Mouse (Mus musculus) small intestine, adult 2 months (tissue): ENCODE data around the gene Phf23. TPM values are rescaled to one million over a fixed set of nuclear protein-coding genes. Genes with fewer than 3 reads are reported as not detected.
A peak's percentile ranks its signal among the peaks of the same experiment; 100 is the strongest.
"Not testable (repeated sequence)": the region's sequence is repeated elsewhere in the genome, so short reads cannot be mapped to it uniquely, and the experiment has no call there.

Experiments used
- H3K27ac ChIP-seq: fragments of 200-500 bp; 2 replicates; pipeline ENCODE4 v1.5.1; 2012; ENCODE audit warnings: low read depth, low read length, control low read depth, inconsistent platforms; ENCODE audit not compliant: insufficient read depth
- H3K27me3 ChIP-seq: fragments of 200-500 bp; 2 replicates; pipeline ENCODE4 v1.6.1; 2012; ENCODE audit warnings: mild to moderate bottlenecking, moderate library complexity, low read length, inconsistent platforms; ENCODE audit not compliant: control insufficient read depth, insufficient read depth
- H3K36me3 ChIP-seq: fragments of 200-500 bp; 2 replicates; pipeline ENCODE4 v1.6.1; 2012; ENCODE audit warnings: mild to moderate bottlenecking, low read length, control low read depth, inconsistent platforms; ENCODE audit not compliant: control insufficient read depth, insufficient read depth
- H3K4me1 ChIP-seq: fragments of 200-500 bp; 2 replicates; pipeline ENCODE4 v1.6.1; 2012; ENCODE audit warnings: low read length, inconsistent platforms, mixed read lengths; ENCODE audit not compliant: control insufficient read depth, insufficient read depth, insufficient read length
- H3K4me3 ChIP-seq: fragments of 200-500 bp; 2 replicates; pipeline ENCODE4 v1.5.1; 2012; ENCODE audit warnings: low read depth, mild to moderate bottlenecking, control low read depth, inconsistent platforms, low read length, moderate library complexity
- CTCF ChIP-seq: fragments of 200-500 bp; IDR thresholded peaks from 2 replicates; pipeline ENCODE4 v1.5.1; 2012; ENCODE audit warnings: low read depth, mild to moderate bottlenecking, control low read depth, inconsistent platforms, low read length, moderate library complexity, mixed read lengths; ENCODE audit not compliant: insufficient replicate concordance, insufficient read length; ENCODE audit errors: extremely low read depth
- POLR2A ChIP-seq: fragments of 200-500 bp; IDR thresholded peaks from 2 replicates; pipeline ENCODE4 v1.6.1; 2012; ENCODE audit warnings: low read depth, mild to moderate bottlenecking, control low read depth, inconsistent platforms, low read length, moderate library complexity
- WGBS: fragments of 180-500 bp; shearing (Covaris S2); methylation state at CpG from one replicate; pipeline ENCODE4 v1.1.7; 2018; 5-methylcytosine and 5-hydroxymethylcytosine counted together
- polyA plus RNA-seq: library from polyadenylated mRNA; depleted of rRNA; stranded (reverse); fragments of >200 nt; gene quantifications from 2 replicates; pipeline ENCODE4 v1.2.3, GENCODE M21; 2012

Phf23 gene
- polyA plus RNA-seq, 1 experiment: 12.4 TPM

DNA sequence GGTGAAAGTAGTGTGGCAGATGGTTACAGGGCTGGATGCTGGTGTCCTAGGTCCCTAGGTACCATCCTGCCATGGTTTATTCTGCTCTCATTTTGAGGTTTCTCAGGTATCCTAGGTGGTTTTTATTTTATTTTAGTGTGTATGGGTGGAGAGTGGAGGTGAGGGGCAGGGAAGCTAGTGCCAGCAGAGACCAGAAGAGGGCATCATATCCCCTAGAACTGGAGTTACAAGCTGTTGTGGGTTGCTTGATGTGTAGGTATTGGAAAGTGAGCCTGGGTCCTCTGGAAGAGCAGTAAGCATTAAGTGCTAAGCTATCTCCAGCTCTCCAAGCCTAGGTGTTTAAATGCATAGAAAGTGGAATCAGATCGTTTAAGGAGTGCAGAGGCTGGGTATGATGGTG is 43.3 kb upstream of the Phf23 start:
- 33% methylated on average over 1 of the region's 1 CpGs for WGBS
- H3K27me3 ChIP-seq: no peaks in the 10 kb centered on the region

DNA sequence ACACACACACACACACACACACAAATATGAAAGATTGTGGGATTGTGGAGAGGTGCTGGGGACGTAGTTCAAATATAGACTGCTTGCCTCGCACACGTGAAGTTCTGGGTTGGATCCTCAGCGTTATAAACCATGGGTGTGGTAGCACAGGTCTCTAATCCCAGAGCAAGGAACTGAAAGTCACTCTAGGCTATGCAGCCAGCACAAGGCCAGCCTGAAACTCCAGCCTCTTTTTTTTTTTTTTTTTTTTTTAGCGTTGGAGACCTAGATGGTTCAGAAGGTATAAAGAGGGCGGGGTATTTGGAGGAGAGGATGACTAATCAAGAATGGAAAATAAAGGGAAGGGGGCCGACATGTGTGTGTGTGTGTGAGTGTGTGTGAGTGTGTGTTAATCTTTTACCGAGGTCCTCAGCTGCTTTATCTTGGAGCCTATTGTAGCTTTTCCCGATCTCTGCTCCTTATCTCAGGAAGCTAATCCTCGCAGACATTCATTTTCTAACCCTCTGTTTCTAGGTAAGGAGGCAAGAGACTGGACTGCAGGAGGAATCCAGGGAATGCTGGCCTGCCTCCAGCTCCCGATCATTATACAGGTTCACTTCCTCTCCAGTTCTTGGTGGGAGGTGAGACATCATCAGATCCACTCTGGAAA is 42.2 kb upstream of the Phf23 start:
- no peaks in the 10 kb centered on the region for H3K36me3 ChIP-seq
- no peaks in the 10 kb centered on the region for H3K27me3 ChIP-seq
- 14% methylated on average over 11 of the region's 11 CpGs for WGBS
- H3K4me1 ChIP-seq: peaks cover 7% of the 10 kb centered on the region
- peak overlapping the region; percentile 77 for H3K27ac ChIP-seq
- H3K4me3 ChIP-seq: peak overlapping the region; percentile 13; the same call in 1 of the 2 replicates
- TF ChIP-seq CTCF (no peak), POLR2A (no peak)

More for the DNA sequence above, 43.3 kb upstream of the Phf23 start:
- H3K4me1 ChIP-seq: peaks cover 9% of the 10 kb centered on the region
- H3K27ac ChIP-seq: peak overlapping the region; percentile 77; the same call in 1 of the 2 replicates
- H3K4me3 ChIP-seq: no peak overlapping the region
- H3K36me3 ChIP-seq: no peaks in the 10 kb centered on the region
- TF ChIP-seq CTCF: peak; percentile 34; the same call in 1 of the 2 replicates
- TF ChIP-seq POLR2A: no peak

DNA sequence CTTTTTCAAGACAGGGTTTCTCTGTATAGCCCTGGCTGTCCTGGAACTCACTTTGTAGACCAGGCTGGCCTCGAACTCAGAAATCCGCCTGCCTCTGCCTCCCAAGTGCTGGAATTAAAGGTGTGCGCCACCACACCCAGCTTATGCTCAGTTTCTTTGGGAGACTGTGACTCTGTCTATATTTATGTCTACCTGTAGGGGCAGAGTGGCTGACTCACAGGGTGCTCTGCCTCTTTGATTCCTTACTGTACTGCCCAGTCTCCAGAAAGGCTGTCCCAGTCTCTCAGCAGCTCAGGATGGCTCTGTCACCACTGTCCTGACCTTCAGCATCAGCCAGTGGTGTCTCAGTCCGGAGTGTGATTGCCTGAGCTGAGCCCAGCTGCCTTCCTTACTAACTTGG is 40.0 kb upstream of the Phf23 start:
- H3K27me3 ChIP-seq, H3K4me3 ChIP-seq, H3K4me1 ChIP-seq, H3K36me3 ChIP-seq: not testable (repeated sequence)
- H3K27ac ChIP-seq: peak overlapping the region; percentile 20; the same call in 1 of the 2 replicates
- 69% methylated on average over 4 of the region's 4 CpGs for WGBS

DNA sequence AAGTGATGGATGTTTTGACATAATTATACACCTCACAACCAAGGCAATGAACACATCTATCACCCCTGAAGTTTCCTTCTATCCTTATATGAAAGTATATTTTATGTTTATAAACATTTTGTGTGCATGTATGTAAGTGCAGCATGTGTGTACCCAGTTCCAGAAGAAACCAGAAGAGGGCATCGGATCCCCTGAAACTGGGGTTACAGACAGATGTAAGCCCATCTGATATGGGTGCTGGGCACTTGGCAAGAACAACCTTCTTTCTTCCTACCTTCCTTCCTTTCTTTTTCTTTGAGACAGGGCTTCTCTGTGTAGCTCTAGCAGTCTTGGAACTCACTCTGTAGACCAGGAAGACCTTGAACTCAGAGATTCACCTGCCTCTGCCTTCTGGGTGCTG is 39.4 kb upstream of the Phf23 start:
- H3K4me1 ChIP-seq: peaks cover 10% of the 10 kb centered on the region; the same call in 1 of the 2 replicates
- H3K4me3 ChIP-seq: no peak overlapping the region
- H3K27me3 ChIP-seq: no peaks in the 10 kb centered on the region
- no peaks in the 10 kb centered on the region for H3K36me3 ChIP-seq
- H3K27ac ChIP-seq: peak overlapping the region; percentile 14; the same call in 1 of the 2 replicates
- 79% methylated on average over 1 of the region's 1 CpGs for WGBS
- no peak for TF ChIP-seq CTCF
- TF ChIP-seq POLR2A: no peak

GRCm38 (mm10) chr11:69960616-69961015 is 35.0 kb upstream of the Phf23 start:
- WGBS: 62% methylated on average over 5 of the region's 5 CpGs
- H3K4me1 ChIP-seq: peaks cover 13% of the 10 kb centered on the region; the same call in 1 of the 2 replicates
- H3K4me3 ChIP-seq: no peak overlapping the region
- no peaks in the 10 kb centered on the region for H3K36me3 ChIP-seq
- TF ChIP-seq POLR2A (no peak), CTCF (peak; percentile 46; the same call in 1 of the 2 replicates)
- H3K27ac ChIP-seq: peak overlapping the region; percentile 100
- no peaks in the 10 kb centered on the region for H3K27me3 ChIP-seq

- peak overlapping the region; percentile 100 for H3K27ac ChIP-seq
- no peak for TF ChIP-seq CTCF
- no peak for TF ChIP-seq POLR2A
- peaks cover 1% of the 10 kb centered on the region for H3K36me3 ChIP-seq
- no peaks in the 10 kb centered on the region for H3K27me3 ChIP-seq
- H3K4me1 ChIP-seq: peaks cover 13% of the 10 kb centered on the region; the same call in 1 of the 2 replicates
- WGBS: 8% methylated on average over 5 of the region's 5 CpGs
- no peak overlapping the region for H3K4me3 ChIP-seq
These were observed 33.7 kb upstream of the Phf23 start for GRCm38 (mm10) chr11:69961841-69962240.

- peaks cover 16% of the 10 kb centered on the region; the same call in 1 of the 2 replicates for H3K4me1 ChIP-seq
- H3K27me3 ChIP-seq: no peaks in the 10 kb centered on the region
- WGBS: 10% methylated on average over 24 of the region's 24 CpGs
- H3K36me3 ChIP-seq: peaks cover 24% of the 10 kb centered on the region
- H3K27ac ChIP-seq: peak within 1 kb of the TSS; percentile 99
- no peak for TF ChIP-seq POLR2A
- no peak for TF ChIP-seq CTCF
- H3K4me3 ChIP-seq: peak within 1 kb of the TSS; percentile 78
These were observed 30.8 kb upstream of the Phf23 start, which contains the start of gene Cldn7 for GRCm38 (mm10) chr11:69964650-69965270. Gene Cldn7 (plus strand): TSS chr11:69964779.
